Mouse (Mus musculus) lung, postnatal 0 days (tissue): ENCODE results near the gene Ecpas.

Source experiments
- CTCF ChIP-seq: IDR thresholded peaks from 2 replicates; pipeline ENCODE4 v1.5.1; 2016; ENCODE audit warnings: antibody characterized with exemption, mild to moderate bottlenecking
- EP300 ChIP-seq: IDR thresholded peaks from 2 replicates; pipeline ENCODE4 v1.6.1; 2016; ENCODE audit warnings: antibody characterized with exemption, mild to moderate bottlenecking, control low read depth

DNA sequence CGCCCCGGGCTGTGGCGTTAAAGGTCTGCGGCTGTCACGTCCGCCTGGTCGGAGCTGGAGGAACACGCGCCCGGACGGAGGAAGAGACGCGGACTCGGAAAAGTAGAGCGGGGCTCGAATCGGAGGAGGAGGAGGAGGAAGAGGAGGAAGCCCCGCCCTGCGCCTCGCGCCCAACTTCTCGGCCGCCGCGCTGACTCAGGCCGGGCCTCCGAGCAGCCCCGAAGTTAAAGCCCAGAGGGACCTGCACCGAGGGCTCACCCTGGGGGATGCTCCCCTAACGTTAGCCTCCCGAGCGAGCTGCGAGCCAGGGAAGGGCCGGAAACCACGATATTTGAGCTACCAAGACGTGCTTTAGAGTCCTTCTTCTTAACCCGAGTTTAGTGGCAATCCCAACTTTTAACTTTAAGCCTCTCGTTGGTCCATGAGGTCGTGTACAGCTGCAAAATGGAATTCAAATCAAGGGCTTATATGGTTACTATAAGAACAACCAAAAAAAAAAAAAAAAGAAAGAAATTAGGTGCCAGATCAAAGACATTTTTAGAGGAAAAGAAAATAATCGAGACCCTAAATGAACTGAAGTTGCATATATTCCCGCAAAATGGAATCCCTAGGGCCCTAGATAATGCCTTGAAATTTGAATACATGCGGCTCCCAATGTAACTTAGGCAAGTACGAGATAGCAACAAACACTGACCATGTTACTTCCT, at the start of gene Ecpas:
- TF ChIP-seq CTCF: no peak
- TF ChIP-seq EP300: no peak
